In the genomic region with DNA sequence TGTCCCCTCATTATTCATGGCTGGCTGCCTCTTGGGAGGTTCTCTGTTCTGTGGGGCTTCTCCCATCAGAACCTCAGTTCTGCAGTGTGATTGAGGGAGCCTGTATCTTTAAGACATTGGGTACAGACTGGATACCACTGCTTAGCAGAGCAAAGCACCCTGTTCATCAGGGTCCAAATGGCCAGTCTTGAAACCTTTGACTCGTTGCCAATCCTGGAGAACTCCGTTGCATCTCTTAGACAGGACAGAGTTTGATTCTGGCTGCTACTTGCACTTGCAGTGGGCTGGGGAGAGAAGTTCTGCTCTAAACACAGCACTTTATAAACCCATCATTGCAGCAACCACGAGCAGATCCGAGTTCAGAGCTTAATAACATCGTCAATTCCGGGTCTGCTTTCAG, we compare ENCODE assay signal across 31 mouse cellular contexts.
DNase-seq lines count a peak whose midpoint lies in the region; ATAC-seq lines count a peak whose summit lies in the region.
"Had no signal": no experiment of that assay in that cellular context is flagged by ENCODE, and none has a peak within 500 bp of the region (broad histone marks: within the 10 kb centered on the region; RNA-seq: fewer than 3 reads in every experiment).

No protein-coding gene starts in this region.

- H3K9ac ChIP-seq in kidney, embryonic 16.5 days (replicated peaks; ENCODE audit: low read length) = no peak overlapping the region
- no peak overlapping the region for H3K9ac ChIP-seq in embryonic facial prominence, embryonic 12.5 days
- no peak overlapping the region for H3K9ac ChIP-seq in hindbrain, embryonic 11.5 days (ENCODE audit: low read depth, low read length)
- H3K9ac ChIP-seq: embryonic facial prominence, embryonic 13.5 days; heart, embryonic 13.5 days; hindbrain, embryonic 14.5 days; limb, embryonic 15.5 days; liver, embryonic 13.5 days had no signal

- WGBS in heart, embryonic 10.5 days = 81% methylated on average over 6 of the region's 6 CpGs
- 58% methylated on average over 6 of the region's 6 CpGs for WGBS in kidney, embryonic 16.5 days
- WGBS in embryonic facial prominence, embryonic 12.5 days = 69% methylated on average over 6 of the region's 6 CpGs
- WGBS in hindbrain, embryonic 11.5 days = 73% methylated on average over 6 of the region's 6 CpGs

- no peak overlapping the region for H3K4me3 ChIP-seq in heart, embryonic 10.5 days
- H3K4me3 ChIP-seq in kidney, embryonic 16.5 days (ENCODE audit: low read length) = no peak overlapping the region
- no peak overlapping the region for H3K4me3 ChIP-seq in embryonic facial prominence, embryonic 12.5 days
- no peak overlapping the region for H3K4me3 ChIP-seq in hindbrain, embryonic 11.5 days (ENCODE audit: low read depth, low read length)
- H3K4me3 ChIP-seq: embryonic facial prominence, embryonic 13.5 days; forebrain, embryonic 10.5 days; gastrocnemius, adult 2 months; heart, adult 2 months; heart, embryonic 13.5 days; limb, embryonic 15.5 days; liver, embryonic 13.5 days had no signal

- no peak for DNase-seq in heart, embryonic 10.5 days (ENCODE audit: low spot score)
- no peak for DNase-seq in heart, postnatal 25 days (ENCODE audit: low spot score)
- peak; percentile 21 to 26 for DNase-seq in kidney, adult 8-10 months
- DNase-seq in kidney, postnatal 36 days = peak; percentile 42 to 49
- DNase-seq in hindbrain, embryonic 11.5 days (ENCODE audit: low spot score) = no peak
- DNase-seq: adrenal gland, postnatal 10 days; cerebellum, adult 11 months; cerebellum, adult 9-10 months; cerebellum, postnatal 36 days; gastrocnemius, adult 2 months; gastrocnemius, postnatal 36 days; heart, adult 2 months; liver, embryonic 13.5 days; lung, adult 18-20 months; lung, postnatal 4 days; midbrain, embryonic 14.5 days; right cerebral cortex, postnatal 4 days; thymus, adult 2 months; thymus, postnatal 36 days had no signal

- no peak for ATAC-seq in kidney, embryonic 16.5 days (ENCODE audit: low FRiP score, low TSS enrichment)
- no peak for ATAC-seq in embryonic facial prominence, embryonic 12.5 days (ENCODE audit: insufficient number of reproducible peaks, insufficient read depth, low FRiP score, low TSS enrichment)
- no peak for ATAC-seq in megakaryocyte, adult 5-6 weeks (ENCODE audit: poor library complexity, severe bottlenecking)
- no peak for ATAC-seq in hindbrain, embryonic 11.5 days (ENCODE audit: low FRiP score)
- ATAC-seq: forebrain, embryonic 16.5 days; intestine, postnatal 0 days; lung, postnatal 0 days had no signal

- H3K4me2 ChIP-seq in kidney, embryonic 16.5 days (replicated peaks; ENCODE audit: low read depth, low read length) = no peak overlapping the region
- no peak overlapping the region for H3K4me2 ChIP-seq in embryonic facial prominence, embryonic 12.5 days (replicated peaks)
- H3K4me2 ChIP-seq in hindbrain, embryonic 11.5 days (replicated peaks; ENCODE audit: low read depth, low read length) = no peak overlapping the region
- H3K4me2 ChIP-seq: hindbrain, embryonic 14.5 days; liver, embryonic 13.5 days had no signal

- peaks cover 27% of the 10 kb centered on the region for H3K4me1 ChIP-seq in heart, embryonic 10.5 days
- H3K4me1 ChIP-seq in kidney, embryonic 16.5 days (ENCODE audit: insufficient read depth, low read length) = peaks cover 11% of the 10 kb centered on the region
- H3K4me1 ChIP-seq in embryonic facial prominence, embryonic 12.5 days = peaks cover 22% of the 10 kb centered on the region
- H3K4me1 ChIP-seq in hindbrain, embryonic 11.5 days (replicated peaks; ENCODE audit: control insufficient read depth, insufficient read depth, low read length) = no peaks in the 10 kb centered on the region
- H3K4me1 ChIP-seq: liver, embryonic 13.5 days had no signal

- no peaks in the 10 kb centered on the region for H3K27me3 ChIP-seq in heart, embryonic 10.5 days (ENCODE audit: insufficient read depth, poor library complexity, severe bottlenecking)
- no peaks in the 10 kb centered on the region for H3K27me3 ChIP-seq in kidney, embryonic 16.5 days (ENCODE audit: insufficient read depth, low read length)
- H3K27me3 ChIP-seq in embryonic facial prominence, embryonic 12.5 days = no peaks in the 10 kb centered on the region
- no peaks in the 10 kb centered on the region for H3K27me3 ChIP-seq in hindbrain, embryonic 11.5 days (ENCODE audit: control insufficient read depth, insufficient read depth, low read length)
- H3K27me3 ChIP-seq: heart, embryonic 13.5 days; liver, embryonic 13.5 days had no signal

- H3K27ac ChIP-seq in heart, embryonic 10.5 days = 0 out of 2 replicates have a peak overlapping the region, but pooled peaks have one; percentile 32
- no peak overlapping the region for H3K27ac ChIP-seq in kidney, embryonic 16.5 days (ENCODE audit: low read length)
- peak overlapping the region; percentile 74; the same call in 1 of the 2 replicates for H3K27ac ChIP-seq in embryonic facial prominence, embryonic 12.5 days
- H3K27ac ChIP-seq in hindbrain, embryonic 11.5 days (ENCODE audit: low read depth, low read length) = no peak overlapping the region
- H3K27ac ChIP-seq: forebrain, embryonic 10.5 days; gastrocnemius, adult 2 months; heart, adult 2 months; heart, embryonic 13.5 days; hindbrain, embryonic 14.5 days; liver, embryonic 13.5 days had no signal

- H3K9me3 ChIP-seq in heart, embryonic 10.5 days = no peaks in the 10 kb centered on the region
- H3K9me3 ChIP-seq in kidney, embryonic 16.5 days (ENCODE audit: low read length) = no peaks in the 10 kb centered on the region
- H3K9me3 ChIP-seq in embryonic facial prominence, embryonic 12.5 days = no peaks in the 10 kb centered on the region
- no peaks in the 10 kb centered on the region for H3K9me3 ChIP-seq in hindbrain, embryonic 11.5 days (ENCODE audit: control insufficient read depth, low read length)
- H3K9me3 ChIP-seq: embryonic facial prominence, embryonic 13.5 days; forebrain, embryonic 10.5 days; heart, embryonic 13.5 days; limb, embryonic 15.5 days; liver, embryonic 13.5 days had no signal

- intact Hi-C loops in heart, postnatal 25 days (cut with DNase I) = no loop called here

- H3K36me3 ChIP-seq in heart, embryonic 10.5 days = no peaks in the 10 kb centered on the region
- no peaks in the 10 kb centered on the region for H3K36me3 ChIP-seq in kidney, embryonic 16.5 days (ENCODE audit: insufficient read depth, low read length)
- no peaks in the 10 kb centered on the region for H3K36me3 ChIP-seq in embryonic facial prominence, embryonic 12.5 days
- H3K36me3 ChIP-seq in hindbrain, embryonic 11.5 days (ENCODE audit: control insufficient read depth, insufficient read depth, low read length) = no peaks in the 10 kb centered on the region
- H3K36me3 ChIP-seq: embryonic facial prominence, embryonic 13.5 days; forebrain, embryonic 10.5 days; G1E; heart, embryonic 13.5 days; limb, embryonic 15.5 days; liver, embryonic 13.5 days had no signal

Comparison
In these comparisons a context has a peak if more than half of its experiments do, and no peak if none do; other contexts are left out.
1. DNase-seq: peak in kidney, adult 8-10 months (2 of 2) and kidney, postnatal 36 days (2 of 2); none in heart, embryonic 10.5 days (single experiment), heart, postnatal 25 days (single experiment) and hindbrain, embryonic 11.5 days (single experiment).
2. H3K27ac ChIP-seq: peak in heart, embryonic 10.5 days (single experiment) and embryonic facial prominence, embryonic 12.5 days (single experiment); none in kidney, embryonic 16.5 days (single experiment) and hindbrain, embryonic 11.5 days (single experiment).